8 mouse cellular contexts compared by ENCODE assay signal in the genomic region with DNA sequence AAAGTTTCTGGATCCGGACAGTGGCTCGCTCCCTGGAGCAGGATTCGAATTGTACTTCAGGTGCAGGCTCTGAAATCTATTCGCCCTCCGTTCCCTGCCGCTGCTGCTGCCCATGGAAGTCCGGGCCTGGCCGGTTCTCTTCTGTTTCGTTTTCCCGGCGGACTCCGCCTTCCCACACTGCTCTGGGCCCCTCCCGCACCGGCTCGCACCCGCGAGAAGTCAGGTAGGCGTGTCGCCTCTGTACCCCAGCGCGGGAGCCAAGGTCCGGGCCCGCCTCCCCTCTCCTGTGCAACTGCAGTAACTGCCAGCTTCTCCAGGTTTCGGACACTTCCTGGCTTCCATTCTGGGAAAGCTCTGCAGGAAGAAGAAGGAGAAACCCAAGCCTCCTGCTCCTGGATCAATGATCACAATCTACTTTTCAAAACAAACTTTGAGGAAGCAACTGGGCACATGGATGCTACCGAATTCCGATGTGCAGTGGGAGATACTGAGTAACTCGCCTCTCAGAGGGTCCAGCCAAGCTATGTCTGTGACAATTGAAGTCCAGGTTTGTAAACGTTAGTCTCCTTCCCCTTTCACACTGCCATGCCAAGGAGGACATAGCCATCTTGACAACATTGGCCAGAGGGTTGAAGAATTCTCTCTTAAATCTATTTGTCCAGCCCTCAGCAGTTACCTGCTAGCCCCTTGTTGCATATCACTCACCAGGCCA. TPM values are rescaled to one million over a fixed set of nuclear protein-coding genes. Genes with fewer than 3 reads are reported as not detected.
DNase-seq lines count a peak whose midpoint lies in the region.

Eif2ak2 (minus strand) TSS at position 173 of the 712 bp plus-strand sequence.

- H3K27me3 ChIP-seq in megakaryocyte, embryonic 14.5 days (replicated peaks), result no peaks in the 10 kb centered on the region

- H3K4me3 ChIP-seq in megakaryocyte, embryonic 14.5 days (replicated peaks), result peak within 1 kb of the TSS; percentile 93

- peaks cover 42% of the 10 kb centered on the region for H3K36me3 ChIP-seq in megakaryocyte, embryonic 14.5 days (replicated peaks; ENCODE audit: low read length)

- peak; percentile 91 to 96 for DNase-seq in adrenal gland, adult (ENCODE audit: inconsistent age in 2 of 2, low spot score in 1 of 2)
- peak; percentile 84 for DNase-seq in embryo, embryonic 10.5 days (ENCODE audit: low spot score)
- peak; percentile 81 for DNase-seq in gastrocnemius, postnatal 10 days
- peak; percentile 77 for DNase-seq in induced T-regulatory cell, adult 2 months (ENCODE audit: low read depth)
- peak; percentile 14 to 29 for DNase-seq in left cerebral cortex, adult 8-10 months (ENCODE audit: low spot score in 2 of 2)
- peak; percentile 35 for DNase-seq in right cerebral cortex, postnatal 25 days
- DNase-seq in urinary bladder, postnatal 36 days (ENCODE audit: low spot score in 2 of 2), result peak; percentile 79 to 90

- peaks cover 21% of the 10 kb centered on the region for H3K4me1 ChIP-seq in megakaryocyte, embryonic 14.5 days

- H3K9me3 ChIP-seq in megakaryocyte, embryonic 14.5 days, result peaks cover 10% of the 10 kb centered on the region

RNA-seq across cellular contexts. Expression of gene Eif2ak2, which starts in this region (rescaled TPM):
- 1 to 10 TPM; 8.5 to 9.5 TPM for total RNA-seq in gastrocnemius, postnatal 10 days (2021)
- total RNA-seq in left cerebral cortex, adult 8-10 months (2022), result 10 to 100 TPM in 1 of 4 experiments, 1 to 10 TPM in 3; 5.8 to 13.6 (median 8.0) TPM
- polyA plus RNA-seq in megakaryocyte, embryonic 14.5 days (2012; ENCODE audit: insufficient read depth, low replicate concordance), result 7.4 TPM in 1 of 2 replicates, not detected in the other

Comparison
In these comparisons a context has a peak if more than half of its experiments do, and no peak if none do; other contexts are left out.
1. Peak in every context shown above with its lines: DNase-seq and H3K4me3 ChIP-seq.
2. DNase-seq: peak in every context shown above with its lines; median percentile 94 in adrenal gland, adult; 84 in urinary bladder, postnatal 36 days; 84 in embryo, embryonic 10.5 days; 81 in gastrocnemius, postnatal 10 days; 77 in induced T-regulatory cell, adult 2 months; 35 in right cerebral cortex, postnatal 25 days; 22 in left cerebral cortex, adult 8-10 months.